Comparison of ENCODE assay signal across 27 mouse cellular contexts in the genomic region with DNA sequence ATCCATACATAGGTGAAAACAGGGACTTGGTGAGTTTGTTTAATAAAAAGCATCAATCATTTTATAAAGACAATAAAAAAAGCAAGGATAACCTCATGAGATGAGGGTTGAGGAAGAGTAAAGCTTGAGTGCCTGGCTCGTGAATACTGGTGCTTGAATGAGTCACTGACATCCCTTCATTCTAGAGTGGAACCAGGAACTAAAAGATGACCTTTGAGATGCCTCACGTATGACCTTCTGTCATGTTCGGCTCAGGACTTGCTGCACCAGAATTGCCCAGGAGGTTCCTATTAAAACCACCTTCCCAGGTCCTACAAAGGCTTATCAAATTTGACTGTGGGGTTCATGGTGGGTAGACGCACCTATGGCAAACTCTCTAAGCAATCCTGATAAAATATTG.
"Had no signal": no experiment of that assay in that cellular context is flagged by ENCODE, and none has a peak within 500 bp of the region (broad histone marks: within the 10 kb centered on the region; RNA-seq: fewer than 3 reads in every experiment).

No protein-coding gene starts in this region.

- DNase-seq: left cerebral cortex, postnatal 4 days; liver; liver, embryonic 13.5 days; liver, postnatal 0 days; lung, adult 18-20 months; lung, adult 2 months; lung, postnatal 14 days; midbrain, embryonic 14.5 days had no signal

- H3K4me3 ChIP-seq: limb, embryonic 10.5 days; limb, embryonic 12.5 days; limb, embryonic 13.5 days; limb, embryonic 15.5 days; liver, embryonic 12.5 days; liver, embryonic 13.5 days; liver, embryonic 15.5 days; lung, embryonic 15.5 days; megakaryocyte, embryonic 14.5 days; midbrain, embryonic 10.5 days; midbrain, embryonic 12.5 days; midbrain, embryonic 13.5 days; midbrain, embryonic 15.5 days; myocyte had no signal

- H3K36me3 ChIP-seq: limb, embryonic 10.5 days; limb, embryonic 12.5 days; limb, embryonic 13.5 days; limb, embryonic 15.5 days; liver, embryonic 12.5 days; liver, embryonic 13.5 days; liver, embryonic 15.5 days; lung, embryonic 15.5 days; midbrain, embryonic 10.5 days; midbrain, embryonic 12.5 days; midbrain, embryonic 13.5 days; midbrain, embryonic 15.5 days had no signal

- H3K9ac ChIP-seq: limb, embryonic 12.5 days; limb, embryonic 13.5 days; limb, embryonic 15.5 days; liver, embryonic 12.5 days; liver, embryonic 13.5 days; liver, embryonic 14.5 days; liver, embryonic 15.5 days; liver, postnatal 0 days; lung, embryonic 14.5 days; lung, embryonic 15.5 days; midbrain, embryonic 12.5 days; midbrain, embryonic 13.5 days; midbrain, embryonic 15.5 days had no signal

- H3K9me3 ChIP-seq: limb, embryonic 10.5 days; limb, embryonic 12.5 days; limb, embryonic 13.5 days; limb, embryonic 15.5 days; liver, embryonic 12.5 days; liver, embryonic 13.5 days; liver, embryonic 15.5 days; lung, embryonic 15.5 days; megakaryocyte, embryonic 14.5 days; midbrain, embryonic 10.5 days; midbrain, embryonic 12.5 days; midbrain, embryonic 13.5 days; midbrain, embryonic 15.5 days had no signal

- ATAC-seq: liver, embryonic 12.5 days; liver, postnatal 0 days; midbrain, embryonic 13.5 days; midbrain, embryonic 15.5 days; midbrain, embryonic 16.5 days had no signal

- H3K4me2 ChIP-seq: limb, embryonic 12.5 days; limb, embryonic 13.5 days; limb, embryonic 15.5 days; liver, embryonic 11.5 days; liver, embryonic 12.5 days; liver, embryonic 13.5 days; liver, embryonic 15.5 days; lung, embryonic 14.5 days; lung, embryonic 15.5 days; midbrain, embryonic 11.5 days; midbrain, embryonic 12.5 days; midbrain, embryonic 13.5 days; midbrain, embryonic 15.5 days had no signal

- H3K27me3 ChIP-seq: liver, embryonic 12.5 days; liver, embryonic 13.5 days; lung, embryonic 15.5 days; midbrain, embryonic 12.5 days; midbrain, embryonic 13.5 days; midbrain, embryonic 15.5 days had no signal

- H3K4me1 ChIP-seq: liver, embryonic 12.5 days; liver, embryonic 13.5 days; liver, embryonic 15.5 days; lung, embryonic 15.5 days; megakaryocyte, embryonic 14.5 days; midbrain, embryonic 10.5 days; midbrain, embryonic 12.5 days; midbrain, embryonic 13.5 days; midbrain, embryonic 15.5 days had no signal

- H3K27ac ChIP-seq: limb, embryonic 10.5 days; limb, embryonic 12.5 days; limb, embryonic 13.5 days; limb, embryonic 15.5 days; liver, embryonic 12.5 days; liver, embryonic 13.5 days; liver, embryonic 14.5 days; liver, embryonic 15.5 days; lung, embryonic 15.5 days; macrophage; midbrain, embryonic 10.5 days; midbrain, embryonic 12.5 days; midbrain, embryonic 13.5 days; midbrain, embryonic 15.5 days had no signal
